Mouse (Mus musculus) ES-Bruce4 (cell line): ENCODE measurements around the gene Slc35b3. TPM values are rescaled to one million over a fixed set of nuclear protein-coding genes. Genes with fewer than 3 reads are reported as not detected.

Experiments
- H3K27ac ChIP-seq: 2 replicates; pipeline ENCODE4 v1.5.1; 2012; ENCODE audit warnings: low read length, inconsistent platforms; ENCODE audit not compliant: insufficient read depth
- H3K27me3 ChIP-seq: 2 replicates; pipeline ENCODE4 v1.6.1; 2012; ENCODE audit warnings: mild to moderate bottlenecking, low read length, inconsistent platforms; ENCODE audit not compliant: control insufficient read depth, poor library complexity, insufficient read depth, severe bottlenecking
- H3K36me3 ChIP-seq: 2 replicates; pipeline ENCODE4 v1.6.1; 2012; ENCODE audit warnings: inconsistent platforms, mild to moderate bottlenecking, low read length, moderate library complexity; ENCODE audit not compliant: control insufficient read depth, poor library complexity, insufficient read depth, severe bottlenecking
- H3K4me1 ChIP-seq: one replicate; pipeline ENCODE4 v1.8.1; 2011; ENCODE audit warnings: low read length; ENCODE audit not compliant: control insufficient read depth, insufficient read depth
- H3K4me3 ChIP-seq: 2 replicates; pipeline ENCODE4 v1.5.1; 2011; ENCODE audit warnings: low read depth, mild to moderate bottlenecking, low read length
- H3K9ac ChIP-seq: 2 replicates; pipeline ENCODE4 v1.6.1; 2012; ENCODE audit warnings: low read depth, mild to moderate bottlenecking, inconsistent platforms; ENCODE audit not compliant: poor library complexity, severe bottlenecking
- H3K9me3 ChIP-seq: replicated peaks from 2 replicates; pipeline ENCODE4 v1.6.1; 2012; ENCODE audit warnings: mild to moderate bottlenecking, low read length, inconsistent platforms; ENCODE audit not compliant: control insufficient read depth, poor library complexity, insufficient read depth, severe bottlenecking
- CTCF ChIP-seq: IDR thresholded peaks from one replicate; pipeline ENCODE4 v1.8.1; 2011; ENCODE audit warnings: low read depth, low read length
- EP300 ChIP-seq: IDR thresholded peaks from 2 replicates; pipeline ENCODE4 v1.6.1; 2011; ENCODE audit warnings: low read depth, low read length; ENCODE audit not compliant: insufficient read depth
- POLR2A ChIP-seq: IDR thresholded peaks from one replicate; pipeline ENCODE4 v1.8.1; 2011; ENCODE audit warnings: low read length; ENCODE audit not compliant: insufficient read depth
- polyA plus RNA-seq: library from polyadenylated mRNA; stranded (reverse); fragments of >200 nt; gene quantifications from 2 replicates; pipeline ENCODE4 v1.2.4, GENCODE M21; 2011; ENCODE audit warnings: low read depth; ENCODE audit not compliant: missing spikeins, insufficient read depth, insufficient read length

The Slc35b3 gene
- polyA plus RNA-seq, 1 experiment, result 10.8 TPM

GRCm38 (mm10) chr13:38917556-38917955 lies 43.1 kb downstream of the Slc35b3 start:
- no peak overlapping the region for H3K4me3 ChIP-seq
- H3K4me1 ChIP-seq, result no peaks in the 10 kb centered on the region
- no peak overlapping the region for H3K9ac ChIP-seq
- TF ChIP-seq CTCF (no peak), POLR2A (no peak), EP300 (no peak)
- H3K36me3 ChIP-seq, result no peaks in the 10 kb centered on the region
- no peaks in the 10 kb centered on the region for H3K9me3 ChIP-seq
- H3K27me3 ChIP-seq, result no peaks in the 10 kb centered on the region
- H3K27ac ChIP-seq, result no peak overlapping the region

- H3K36me3 ChIP-seq, result no peaks in the 10 kb centered on the region
- H3K4me1 ChIP-seq, result no peaks in the 10 kb centered on the region
- TF ChIP-seq EP300 (no peak), CTCF (no peak), POLR2A (no peak)
- H3K27ac ChIP-seq, result no peak overlapping the region
- no peak overlapping the region for H3K9ac ChIP-seq
- no peak overlapping the region for H3K4me3 ChIP-seq
- no peaks in the 10 kb centered on the region for H3K27me3 ChIP-seq
- no peaks in the 10 kb centered on the region for H3K9me3 ChIP-seq
Measured at GRCm38 (mm10) chr13:38914771-38915170, 45.9 kb downstream of the Slc35b3 start.

DNA sequence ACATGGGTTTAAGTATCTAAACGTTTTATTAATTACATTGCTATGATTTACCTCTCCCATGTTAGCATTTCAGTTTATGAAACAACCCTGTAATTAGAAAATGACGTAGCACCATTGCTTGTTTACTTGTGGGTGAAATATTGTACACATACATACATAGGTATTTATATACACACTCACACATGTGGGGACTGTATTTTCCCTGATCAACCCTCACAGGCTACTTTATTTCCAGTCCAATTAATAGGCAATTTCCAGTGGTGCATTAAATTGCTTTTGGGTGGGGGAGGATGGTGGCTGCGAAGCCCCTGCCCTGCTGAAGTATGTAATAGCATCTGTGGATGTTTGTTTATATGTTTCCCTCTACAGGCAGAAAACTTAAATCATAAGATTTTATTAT lies 68.3 kb downstream of the Slc35b3 start:
- Histone ChIP-seq H3K9me3 (no peaks in the 10 kb centered on the region), H3K9ac (no peak overlapping the region), H3K36me3 (no peaks in the 10 kb centered on the region), H3K4me3 (no peak overlapping the region), H3K4me1 (no peaks in the 10 kb centered on the region), H3K27ac (no peak overlapping the region), H3K27me3 (no peaks in the 10 kb centered on the region)
- TF ChIP-seq EP300, result no peak
- TF ChIP-seq CTCF, result no peak
- no peak for TF ChIP-seq POLR2A
